Mouse (Mus musculus) ovary, postnatal 14 days (tissue): ENCODE results near the gene Ptgis.
A peak's percentile ranks its signal among the peaks of the same experiment; 100 is the strongest.
"Not testable (repeated sequence)": the region's sequence is repeated elsewhere in the genome, so short reads cannot be mapped to it uniquely, and the experiment has no call there.

Experiments used
- DNase-seq: peaks from one replicate; pipeline ENCODE4 v3.0.0; 2022; ENCODE audit warnings: low spot score

Gene Ptgis

DNA sequence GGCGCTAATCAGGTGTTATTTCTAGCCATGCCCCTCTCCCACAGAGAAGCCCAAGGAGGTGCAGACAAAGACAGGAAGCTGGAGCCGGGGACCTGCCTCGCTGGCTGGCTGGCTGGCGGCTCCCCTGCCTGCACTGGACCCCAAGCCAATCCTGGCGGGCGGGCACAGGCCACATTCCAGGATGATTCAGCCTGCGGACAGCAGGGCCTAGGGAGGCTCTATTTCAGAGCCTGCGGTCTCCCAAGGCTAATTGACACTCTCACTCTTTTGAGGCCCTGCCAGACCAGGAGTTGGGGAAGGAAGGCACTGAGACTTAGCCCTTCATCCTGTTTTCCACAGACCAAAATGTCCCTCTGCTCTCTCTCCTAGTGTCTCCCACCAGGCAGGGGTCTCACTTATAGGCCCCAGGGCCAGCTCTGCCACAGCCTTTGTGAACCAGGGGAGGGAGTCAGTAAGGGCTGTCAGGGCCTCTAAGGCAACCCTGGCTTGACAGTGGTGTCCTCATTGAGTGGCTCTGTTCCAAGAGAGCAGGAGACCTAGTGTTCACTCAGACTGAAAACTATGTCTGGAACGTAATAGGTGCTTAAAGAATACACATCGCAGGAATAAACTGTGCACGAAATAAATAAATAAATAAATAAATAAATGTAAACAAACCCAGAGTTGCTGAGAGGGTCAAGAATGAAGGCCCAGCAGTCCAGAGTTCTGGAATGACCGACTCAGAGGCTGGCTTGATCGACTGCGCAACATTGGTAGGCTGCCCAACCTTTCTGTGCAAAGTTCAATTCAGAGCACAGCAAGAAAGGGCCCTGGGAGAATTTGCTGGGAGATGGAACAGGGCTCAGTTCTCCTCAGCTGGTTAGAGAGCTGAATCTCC is 8.0 kb downstream of the Ptgis start:
- no peak for DNase-seq

DNA sequence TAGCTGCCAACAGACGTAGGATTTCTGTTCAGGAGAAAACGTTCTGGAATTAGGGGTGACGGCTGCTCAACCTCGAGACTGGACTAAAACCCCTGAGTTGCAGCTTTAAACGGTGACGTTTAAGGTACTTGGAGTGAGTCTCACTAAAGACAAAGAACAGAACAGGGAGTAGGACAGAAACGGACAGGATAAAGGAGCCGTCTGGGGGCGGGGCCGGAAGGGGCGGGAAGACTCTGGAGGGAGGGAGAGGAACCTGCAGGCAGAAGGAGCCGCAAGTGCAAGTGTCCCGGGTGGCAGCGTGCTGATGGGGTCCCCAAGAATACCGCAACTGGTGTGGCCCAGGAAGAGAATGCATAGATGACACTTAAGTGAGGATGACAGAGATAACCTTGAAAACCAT is 9.8 kb downstream of the Ptgis start:
- DNase-seq = no peak

DNA sequence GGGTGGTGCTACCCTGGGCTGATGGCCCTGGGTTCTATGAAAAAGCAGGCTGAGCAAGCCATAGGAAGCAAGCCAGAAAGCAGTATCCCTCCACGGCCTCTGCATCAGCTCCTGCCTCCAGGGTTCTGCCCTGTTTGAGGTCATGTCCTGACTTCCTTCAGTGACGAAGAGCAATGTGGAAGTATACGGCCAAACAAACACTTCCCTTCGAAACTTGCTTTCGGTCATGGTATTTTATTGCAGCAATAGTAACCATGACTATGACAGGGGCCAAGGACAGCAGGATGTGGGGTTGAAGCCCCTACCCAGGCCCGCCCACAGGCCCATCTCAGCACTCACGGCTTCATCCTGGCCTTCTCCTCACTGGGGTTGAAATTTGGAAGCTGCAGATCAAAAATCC is 15.5 kb downstream of the Ptgis start:
- no peak for DNase-seq

DNA sequence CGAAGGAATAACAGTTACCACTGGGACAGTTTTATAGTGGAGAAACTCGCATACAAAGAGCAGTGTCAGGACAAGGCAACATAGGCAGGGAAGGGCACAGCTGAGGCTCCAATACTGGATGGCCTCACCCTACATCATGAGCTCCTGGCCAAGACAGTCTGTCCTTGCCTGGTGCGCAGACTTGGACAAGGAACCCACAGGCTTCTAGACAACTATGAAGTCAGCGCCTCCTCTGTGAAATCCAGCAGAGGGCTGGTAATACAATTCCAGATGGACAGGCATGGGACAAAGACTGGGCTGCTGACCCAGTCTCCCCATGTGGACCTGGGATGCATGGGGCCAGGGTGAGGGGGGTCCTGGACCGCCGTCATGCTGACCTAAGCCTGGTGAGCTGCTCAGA is 16.2 kb downstream of the Ptgis start:
- DNase-seq = no peak

DNA sequence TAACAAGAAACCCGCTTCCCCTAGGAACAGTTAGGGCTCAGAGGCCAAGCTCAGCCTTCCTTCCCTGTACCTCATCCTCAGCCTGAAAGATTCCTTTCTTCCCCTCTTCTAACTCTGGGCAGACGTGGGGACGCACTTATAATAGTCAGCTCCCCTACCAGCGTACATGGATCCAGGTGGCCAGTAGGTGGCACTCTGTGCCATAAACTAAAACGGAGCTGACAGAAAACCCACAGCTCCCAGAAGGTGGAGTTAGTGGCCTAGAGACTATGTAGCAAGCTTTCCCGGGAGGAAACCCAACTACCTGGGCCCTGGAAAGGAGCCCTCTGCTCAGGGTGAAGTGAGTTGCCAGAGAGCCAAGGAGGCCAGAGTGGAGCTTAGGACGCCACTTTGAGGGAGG is 18.3 kb downstream of the Ptgis start:
- peak; percentile 58 for DNase-seq

DNA sequence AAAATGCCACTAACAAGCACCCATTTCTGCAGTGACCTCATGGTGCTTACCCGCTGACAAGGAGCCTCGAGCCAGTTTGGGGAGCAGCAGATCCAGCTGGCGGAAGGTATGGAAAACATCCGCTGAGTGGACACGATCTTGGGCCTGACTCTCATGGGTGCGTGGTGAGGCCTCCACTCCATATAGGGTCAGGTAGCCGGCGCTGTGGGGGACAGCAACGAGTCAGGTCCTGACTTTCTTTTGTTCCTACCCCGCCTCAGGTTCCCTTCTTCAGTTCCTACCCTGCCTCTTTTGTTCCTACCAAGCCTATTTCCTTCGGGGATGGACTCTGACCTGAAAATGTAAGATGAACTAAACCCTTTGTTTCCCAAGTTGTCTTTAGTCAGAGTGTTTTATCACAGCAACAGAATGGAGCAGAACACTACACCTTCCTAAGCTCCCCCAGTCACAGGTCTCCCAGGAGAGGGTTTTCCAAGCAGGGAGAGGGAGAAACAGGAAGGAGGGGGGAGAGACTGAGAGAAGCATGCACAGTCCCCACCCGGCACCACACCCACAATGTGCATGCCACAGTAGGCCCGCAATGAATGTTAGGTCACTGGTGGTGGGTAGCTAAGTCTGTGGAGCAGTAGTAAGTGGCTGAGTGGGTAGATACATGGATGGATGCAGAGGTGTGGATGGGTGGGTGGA is 19.1 kb downstream of the Ptgis start:
- no peak for DNase-seq

DNA sequence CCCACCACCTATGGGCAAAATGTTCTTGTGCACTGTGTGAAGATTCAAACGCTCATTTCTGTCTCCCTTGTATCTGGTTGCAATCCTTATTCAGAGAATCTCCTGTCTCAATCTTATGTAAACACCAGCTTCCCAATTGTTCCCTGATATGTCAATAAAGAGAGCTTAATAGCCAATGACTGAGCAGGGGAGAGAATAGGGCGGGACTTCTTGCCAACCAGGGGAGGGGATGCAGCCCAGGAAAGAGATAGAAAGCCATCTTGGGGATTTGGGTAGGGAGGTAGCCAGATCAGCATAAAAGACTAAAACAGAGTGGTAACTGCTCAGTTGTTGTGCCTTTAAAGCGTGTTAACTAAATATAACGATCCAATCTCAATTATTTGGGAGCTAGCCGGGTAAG is 19.7 kb downstream of the Ptgis start:
- no peak for DNase-seq

DNA sequence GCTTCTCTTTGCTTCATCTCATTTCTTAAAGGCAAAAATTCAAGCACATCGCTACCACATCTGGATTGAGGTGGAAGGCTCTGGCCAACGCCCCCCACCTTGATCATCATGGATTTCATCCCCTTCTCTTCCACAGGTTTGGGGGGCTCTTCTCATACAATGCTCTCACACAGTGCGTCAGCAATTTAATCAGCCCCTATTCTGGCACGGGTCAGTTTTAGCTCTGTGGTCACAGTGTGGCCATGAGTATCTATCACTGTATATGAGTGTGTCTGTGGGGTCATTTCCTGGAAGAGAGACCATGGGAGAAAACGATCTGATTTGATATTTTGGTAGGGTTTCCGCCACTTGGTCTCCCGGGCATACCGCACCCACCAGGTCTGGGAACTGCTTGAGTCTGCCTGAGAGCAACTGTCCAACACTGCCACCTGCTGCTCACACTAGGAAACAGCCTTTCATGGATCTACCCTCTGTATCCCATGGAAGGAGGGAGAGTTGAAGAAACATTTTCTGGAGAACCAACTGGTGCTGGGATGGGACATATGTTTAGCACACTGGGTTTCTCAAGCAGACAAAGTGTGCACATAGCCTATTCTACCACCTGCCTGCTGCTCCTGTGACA is 21.1 kb downstream of the Ptgis start:
- DNase-seq = peak; percentile 83

DNA sequence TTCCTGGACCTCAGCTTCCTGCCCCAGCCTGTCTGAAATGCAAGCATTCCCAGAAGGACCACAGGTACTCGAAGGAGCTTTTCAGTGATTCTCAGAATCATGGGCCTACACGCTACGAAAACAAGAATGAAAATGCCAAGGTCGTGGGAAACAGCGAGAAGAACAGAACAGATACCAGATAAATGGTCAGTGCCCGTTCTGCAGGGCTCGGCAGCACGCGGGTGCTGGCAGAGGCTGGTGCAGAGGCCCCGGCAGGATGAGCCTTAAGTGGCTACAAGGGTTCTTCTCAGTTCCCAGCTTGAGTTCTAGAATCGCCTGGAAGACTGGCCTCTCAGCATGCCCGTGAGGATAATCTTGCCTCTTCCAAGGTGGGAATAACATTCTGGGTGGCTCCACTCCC is 26.7 kb downstream of the Ptgis start:
- DNase-seq = no peak

DNA sequence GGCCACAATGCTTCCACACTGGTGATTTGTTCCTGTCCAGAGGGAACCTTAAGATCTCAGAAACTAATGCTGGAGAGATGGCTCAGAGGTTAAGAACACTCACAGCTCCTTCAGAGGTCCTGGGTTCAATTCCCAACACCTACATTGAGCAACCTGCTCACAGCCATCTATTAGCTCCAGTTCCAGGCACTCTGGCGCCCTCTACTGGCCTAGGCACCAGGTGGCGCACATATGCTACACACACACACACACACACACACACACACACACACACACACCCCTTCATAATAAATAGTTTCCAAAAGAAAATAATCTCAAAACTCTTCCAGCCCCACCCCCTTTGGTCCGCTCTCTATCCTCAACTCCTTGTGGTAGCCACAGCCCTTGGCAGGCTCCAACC is 27.3 kb downstream of the Ptgis start:
- no peak for DNase-seq

DNA sequence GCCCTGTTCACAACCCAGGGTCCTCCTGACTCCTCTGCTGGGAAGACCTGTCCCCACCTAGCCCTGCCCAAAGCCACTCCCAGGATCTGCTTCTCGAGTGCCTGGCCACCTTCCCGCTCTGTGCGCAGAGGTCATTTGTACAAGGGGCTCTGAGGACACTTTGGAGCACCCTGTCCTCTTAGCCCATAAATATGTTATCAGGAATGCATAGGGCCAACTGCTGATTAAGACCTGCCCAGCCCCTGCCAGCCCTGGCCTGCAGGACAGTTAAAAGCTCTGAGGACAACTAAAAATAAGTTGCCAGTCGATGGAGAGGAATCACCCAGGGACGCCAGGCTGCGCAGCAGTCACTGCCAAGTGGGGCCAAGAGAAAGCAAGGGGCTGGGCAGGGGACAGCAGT is 27.9 kb downstream of the Ptgis start:
- DNase-seq = no peak

DNA sequence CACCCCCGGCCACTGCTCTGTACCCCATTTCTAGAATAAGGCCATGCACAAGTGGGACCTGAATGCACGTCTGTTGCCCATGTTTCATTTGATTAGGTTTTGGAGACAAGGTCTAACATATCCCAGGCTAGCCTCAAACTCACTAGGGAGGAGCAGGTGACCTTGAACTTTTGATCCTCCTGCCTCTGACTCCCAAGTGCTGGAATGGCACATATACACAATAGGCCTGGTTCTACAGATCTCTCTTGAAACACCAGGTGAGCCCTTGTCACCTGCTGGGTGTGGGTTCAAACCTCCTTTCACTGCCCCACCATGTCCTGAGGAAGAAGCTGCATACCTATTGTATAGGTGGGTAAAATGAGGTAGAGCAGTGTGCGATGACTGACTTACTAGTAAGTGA is 28.3 kb downstream of the Ptgis start:
- DNase-seq = no peak

DNA sequence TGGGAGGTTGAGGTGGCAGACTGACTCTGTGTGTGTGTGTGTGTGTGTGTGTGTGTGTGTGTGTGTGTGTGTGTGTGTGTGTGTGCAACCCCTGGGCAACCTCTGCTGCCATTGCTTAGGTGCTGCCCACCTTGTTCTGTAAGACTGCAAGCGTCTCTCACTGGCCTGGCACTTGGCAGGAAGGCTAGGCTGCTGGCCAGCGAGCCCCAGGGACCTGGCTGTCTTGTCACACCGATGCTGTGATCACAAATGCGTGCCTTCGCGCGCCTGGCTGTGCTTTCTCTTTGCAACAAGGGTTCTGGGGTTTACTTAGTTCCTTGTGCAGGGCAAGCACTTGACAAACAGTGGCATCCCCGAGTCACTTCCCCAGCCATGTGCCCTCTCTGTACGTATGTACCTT is 30.5 kb downstream of the Ptgis start:
- DNase-seq = no peak

DNA sequence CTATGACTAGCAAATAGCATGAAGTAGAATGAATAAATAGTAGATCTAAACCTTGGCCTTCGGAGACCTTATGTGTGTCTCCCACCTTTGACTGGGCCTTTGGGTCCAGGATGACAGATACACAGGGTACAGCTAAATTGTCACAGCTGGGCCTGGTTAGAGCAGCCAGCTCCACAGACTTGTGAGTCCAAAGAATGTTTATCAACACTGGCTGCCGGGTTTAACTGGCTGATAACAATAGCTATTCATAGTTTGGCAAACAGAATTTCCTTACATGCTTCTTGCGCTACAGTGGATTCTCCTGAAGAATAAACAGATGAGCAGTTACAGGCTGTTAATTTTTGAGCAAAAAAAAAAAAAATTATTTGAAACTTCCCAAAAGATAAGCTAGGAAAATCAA is 31.4 kb downstream of the Ptgis start:
- no peak for DNase-seq

DNA sequence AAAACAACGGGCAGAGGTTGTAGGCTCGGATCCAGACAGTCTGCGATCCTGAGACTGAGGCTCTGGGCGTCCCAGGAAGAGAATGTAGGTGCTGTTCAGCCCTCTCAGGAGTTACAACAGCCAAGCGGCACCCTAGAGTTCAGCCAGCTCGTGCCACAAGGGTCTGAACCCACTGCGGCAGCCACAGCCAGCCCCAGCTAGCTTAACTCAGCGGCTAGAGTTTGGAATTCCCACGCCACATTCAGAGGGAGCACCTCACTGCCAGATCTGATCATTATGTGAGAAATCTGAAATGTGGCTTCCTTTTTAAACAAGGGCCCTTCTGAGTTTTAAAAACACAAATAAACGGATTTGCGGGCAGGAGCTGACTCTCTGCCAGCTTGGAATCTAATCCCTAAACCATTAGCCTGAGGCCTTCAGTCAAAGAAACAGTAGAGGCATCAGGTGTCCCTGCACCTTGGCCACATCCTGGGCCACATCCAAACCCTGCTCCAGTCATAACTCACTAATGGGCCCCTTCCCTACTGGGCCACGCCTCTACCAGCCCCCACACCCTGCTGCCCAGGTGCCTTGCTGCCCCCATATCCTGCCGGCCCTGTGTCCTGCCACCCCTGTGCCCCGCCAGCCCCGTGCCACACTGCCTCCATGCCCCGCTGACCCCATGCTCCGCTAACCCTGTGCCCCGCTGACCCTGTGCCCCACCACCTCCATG is 34.3 kb downstream of the Ptgis start:
- DNase-seq = no peak

DNA sequence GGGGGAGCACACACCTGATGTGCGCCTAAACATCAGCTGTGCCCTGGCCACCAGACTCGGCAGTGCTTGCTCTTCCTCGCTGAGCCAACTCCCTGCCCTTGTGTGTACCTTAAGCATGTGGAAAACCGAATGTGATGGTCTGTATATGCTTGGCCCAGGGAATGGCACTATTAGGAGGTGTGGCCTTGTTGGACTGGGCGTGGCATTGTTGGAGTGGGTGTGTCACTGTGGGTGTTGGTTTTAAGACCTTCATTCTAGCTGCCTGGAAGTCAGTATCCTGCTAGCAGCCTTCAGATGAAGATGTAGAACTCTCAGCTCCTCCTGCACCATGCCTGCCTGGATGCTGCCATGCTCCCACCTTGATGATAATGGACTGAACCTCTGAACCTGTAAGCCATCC is 35.7 kb downstream of the Ptgis start:
- DNase-seq = not testable (repeated sequence)

DNA sequence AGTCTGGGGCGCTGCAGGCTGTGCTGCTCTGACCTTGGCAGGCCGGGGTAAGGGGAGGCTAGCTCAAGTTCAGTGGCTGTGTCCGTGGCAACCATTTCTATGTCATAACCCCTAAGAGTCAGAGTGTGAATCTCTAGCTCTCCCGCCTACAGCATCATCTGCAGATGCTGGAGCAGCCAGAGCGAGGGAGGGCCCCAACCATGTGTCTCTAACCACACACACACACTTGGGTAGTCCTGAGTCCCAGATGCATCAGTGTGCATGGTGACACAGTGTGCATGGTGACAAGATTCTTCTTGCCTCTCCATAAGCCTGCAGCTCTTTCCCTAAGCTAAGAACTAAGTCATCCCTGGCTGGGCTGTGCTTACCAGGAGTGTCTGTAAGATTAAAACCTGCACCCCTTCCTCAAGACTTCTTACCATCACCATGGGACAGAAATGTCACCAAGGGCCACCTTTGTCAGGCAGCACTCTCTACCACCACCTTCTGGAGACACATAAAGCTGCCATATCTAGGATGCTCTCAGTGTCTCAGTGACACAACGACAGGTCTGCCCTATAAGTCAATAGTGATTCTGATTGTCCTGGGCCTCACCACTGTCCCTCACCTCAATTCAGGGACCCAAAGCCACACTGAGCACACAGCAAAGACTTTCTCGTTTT is 36.8 kb downstream of the Ptgis start:
- DNase-seq = no peak

DNA sequence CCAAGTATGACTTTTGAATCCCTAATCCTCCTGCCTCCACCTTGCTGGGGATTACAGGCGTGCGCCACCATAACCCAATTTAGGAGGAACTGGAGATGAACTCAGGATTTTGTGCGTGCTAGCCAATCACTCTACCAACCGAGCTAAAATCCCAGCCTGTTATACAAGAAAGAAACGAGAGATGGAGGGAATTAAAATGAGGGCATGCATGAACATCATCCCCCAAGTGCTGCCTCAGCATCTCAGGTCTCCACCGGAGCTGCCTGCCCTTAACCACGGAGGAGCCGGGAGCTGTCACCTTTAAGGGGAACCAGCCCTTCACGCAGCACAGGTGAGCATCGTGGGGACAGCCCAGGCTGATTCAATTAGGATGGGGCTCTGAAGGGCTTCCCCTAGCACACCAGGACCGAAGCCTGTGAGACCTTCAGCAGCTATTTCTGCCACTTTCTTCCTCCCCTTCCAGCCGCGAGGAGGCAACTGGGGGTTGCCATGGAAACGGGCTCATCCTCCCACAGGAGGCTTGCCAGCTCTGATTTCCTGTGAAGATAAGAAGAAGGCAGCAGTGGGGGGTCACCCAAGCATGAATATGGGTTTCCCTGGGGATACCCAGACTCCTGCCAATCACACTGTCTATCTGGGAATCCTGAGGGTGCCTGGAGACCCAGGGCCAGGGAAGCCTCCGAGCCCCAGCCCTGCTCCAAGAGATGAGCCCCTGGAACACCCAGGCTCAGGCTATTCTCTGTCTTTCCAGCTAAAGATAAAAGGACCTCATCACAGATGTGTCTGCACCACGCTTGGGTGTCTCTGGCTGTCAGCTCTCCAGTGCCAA is 38.7 kb downstream of the Ptgis start:
- DNase-seq = no peak

DNA sequence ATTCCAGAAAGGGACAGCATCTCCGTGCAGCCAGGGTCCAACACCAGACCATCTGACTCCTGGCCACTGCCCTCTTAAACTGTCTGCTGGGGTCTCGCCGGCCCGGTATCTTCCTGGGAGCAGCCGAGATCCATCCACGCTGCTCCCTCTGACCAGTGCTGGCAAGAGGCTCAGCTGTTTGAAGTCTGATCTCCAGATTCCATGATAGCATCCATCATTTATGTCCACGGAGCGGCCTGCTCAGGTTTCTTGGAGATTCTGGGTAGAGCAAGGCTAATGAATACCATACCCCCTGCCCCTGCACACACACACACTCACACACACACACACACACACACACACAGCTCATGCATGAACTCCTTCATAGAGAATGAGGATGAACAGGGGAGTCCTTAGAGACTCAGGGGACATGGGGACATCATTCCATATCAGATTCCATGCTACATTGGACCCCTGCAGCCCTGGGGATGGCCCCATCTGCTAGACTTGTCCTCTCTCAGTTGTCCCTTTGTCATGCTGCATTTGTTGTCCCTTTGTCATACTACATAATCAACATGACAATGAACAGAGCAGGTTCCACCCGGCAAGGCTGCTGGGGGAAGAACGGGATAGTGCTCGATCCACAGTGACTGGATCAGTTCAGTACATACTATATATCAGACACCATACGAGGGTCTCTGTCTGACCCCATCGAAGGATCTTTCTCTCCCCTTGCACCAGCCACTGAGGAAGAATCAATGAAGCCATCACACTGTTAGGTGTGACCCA is 41.6 kb downstream of the Ptgis start:
- DNase-seq = no peak

DNA sequence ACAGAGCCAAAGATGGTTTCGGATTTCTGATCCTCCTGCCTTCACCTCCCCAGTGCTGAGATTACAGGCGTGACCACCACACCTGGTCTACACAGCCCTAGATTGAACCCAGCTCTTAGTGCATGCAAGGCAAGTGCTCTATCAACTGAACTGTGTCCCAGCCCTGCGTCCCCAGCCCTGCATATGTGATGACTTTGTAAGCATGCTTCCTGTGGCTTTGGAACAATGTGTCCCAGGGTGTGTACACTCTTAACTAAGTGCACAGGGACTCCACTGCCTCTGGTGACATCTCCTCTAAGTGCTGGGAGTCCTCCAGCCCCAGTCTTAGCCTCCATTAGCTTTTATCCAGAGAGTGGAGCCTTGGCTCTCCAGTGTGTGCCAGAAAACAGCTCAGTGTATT is 47.0 kb downstream of the Ptgis start:
- no peak for DNase-seq

DNA sequence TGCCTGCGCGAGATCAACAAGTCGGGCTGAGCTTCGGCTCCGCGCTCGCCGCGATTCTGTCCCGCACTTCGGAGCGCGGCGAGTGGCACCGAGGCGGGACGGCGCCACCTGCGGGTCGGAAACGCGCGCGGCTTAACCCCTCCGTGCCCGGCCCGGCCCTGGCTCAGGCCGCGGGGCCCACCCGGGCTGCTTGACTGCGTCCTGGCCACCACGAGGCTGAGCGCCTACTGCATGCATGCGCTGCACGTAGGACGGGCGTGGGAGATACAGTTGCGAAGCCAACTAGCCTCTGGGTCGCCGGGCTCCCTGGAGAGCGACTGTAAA is 50.4 kb downstream of the Ptgis start, which contains the start of gene Kcnb1:
TSS of gene Kcnb1 (minus strand) at position 80 of the 324 bp plus-strand sequence.
- peak; percentile 78 for DNase-seq
